15 mouse cellular contexts compared by ENCODE assay signal in the genomic region with DNA sequence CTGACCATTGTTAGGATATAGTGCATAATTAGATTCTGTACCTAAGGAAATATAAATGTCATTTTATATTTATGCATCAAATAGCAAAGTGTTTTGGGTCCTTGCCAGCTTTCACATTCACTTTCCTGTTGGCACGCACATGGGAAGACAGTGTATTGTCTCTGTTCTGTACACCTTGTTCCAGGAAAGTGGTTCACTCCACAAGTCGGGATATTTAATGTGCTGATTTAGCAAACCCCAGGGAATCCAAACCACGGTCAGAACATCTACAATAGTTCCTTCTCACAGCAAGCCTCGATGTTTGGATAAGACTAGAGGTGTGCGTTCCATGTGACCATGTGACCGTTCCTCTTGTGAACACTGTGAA. TPM values are rescaled to one million over a fixed set of nuclear protein-coding genes. Genes with fewer than 3 reads are reported as not detected.
A peak's percentile ranks its signal among the peaks of the same experiment; 100 is the strongest.
DNase-seq lines count a peak whose midpoint lies in the region; ATAC-seq and TF ChIP-seq lines count a peak whose summit lies in the region.
"Had no signal": no experiment of that assay in that cellular context is flagged by ENCODE, and none has a peak within 500 bp of the region (broad histone marks: within the 10 kb centered on the region; RNA-seq: fewer than 3 reads in every experiment).

No protein-coding gene starts in this region.

- DNase-seq in hindbrain, postnatal 0 days (ENCODE audit: low spot score), result no peak
- peak; percentile 48 for DNase-seq in lung, postnatal 10 days
- DNase-seq in stomach, postnatal 0 days (ENCODE audit: low spot score), result no peak
- DNase-seq in adrenal gland, postnatal 10 days, result no peak
- DNase-seq: adrenal gland, adult 8-10 months; cerebellum, postnatal 36 days; right cerebral cortex, postnatal 14 days had no signal

- WGBS in hindbrain, embryonic 13.5 days, result 73% methylated on average over 6 of the region's 6 CpGs
- WGBS in hindbrain, postnatal 0 days, result 47% methylated on average over 6 of the region's 6 CpGs
- 89% methylated on average over 6 of the region's 6 CpGs for WGBS in midbrain, embryonic 12.5 days
- WGBS in midbrain, embryonic 15.5 days, result 77% methylated on average over 6 of the region's 6 CpGs
- WGBS in stomach, postnatal 0 days, result 74% methylated on average over 6 of the region's 6 CpGs

- no peak overlapping the region for H3K4me3 ChIP-seq in hindbrain, embryonic 13.5 days
- no peak overlapping the region for H3K4me3 ChIP-seq in hindbrain, postnatal 0 days (ENCODE audit: low read length)
- H3K4me3 ChIP-seq in midbrain, embryonic 12.5 days, result no peak overlapping the region
- no peak overlapping the region for H3K4me3 ChIP-seq in midbrain, embryonic 15.5 days
- H3K4me3 ChIP-seq in stomach, postnatal 0 days (ENCODE audit: low read depth, low read length), result no peak overlapping the region
- H3K4me3 ChIP-seq: embryonic facial prominence, embryonic 15.5 days; heart, embryonic 13.5 days; limb, embryonic 12.5 days had no signal

- H3K4me2 ChIP-seq in hindbrain, embryonic 13.5 days, result no peak overlapping the region
- no peak overlapping the region for H3K4me2 ChIP-seq in hindbrain, postnatal 0 days (ENCODE audit: low read depth, low read length)
- H3K4me2 ChIP-seq in midbrain, embryonic 12.5 days (replicated peaks), result no peak overlapping the region
- no peak overlapping the region for H3K4me2 ChIP-seq in midbrain, embryonic 15.5 days
- no peak overlapping the region for H3K4me2 ChIP-seq in stomach, postnatal 0 days (replicated peaks; ENCODE audit: low read depth)
- H3K4me2 ChIP-seq: embryonic facial prominence, embryonic 15.5 days; heart, embryonic 13.5 days; limb, embryonic 12.5 days had no signal

- no peaks in the 10 kb centered on the region for H3K9me3 ChIP-seq in hindbrain, embryonic 13.5 days
- H3K9me3 ChIP-seq in hindbrain, postnatal 0 days (ENCODE audit: low read length), result no peaks in the 10 kb centered on the region
- H3K9me3 ChIP-seq in midbrain, embryonic 12.5 days, result no peaks in the 10 kb centered on the region
- H3K9me3 ChIP-seq in midbrain, embryonic 15.5 days, result no peaks in the 10 kb centered on the region
- no peaks in the 10 kb centered on the region for H3K9me3 ChIP-seq in stomach, postnatal 0 days (ENCODE audit: control insufficient read depth, low read length)
- H3K9me3 ChIP-seq: embryonic facial prominence, embryonic 15.5 days; heart, embryonic 13.5 days; limb, embryonic 12.5 days had no signal

- TF ChIP-seq EP300 in stomach, postnatal 0 days (optimal IDR thresholded peaks at IDR 0.05), result no peak

- peaks cover 40% of the 10 kb centered on the region for H3K36me3 ChIP-seq in hindbrain, embryonic 13.5 days
- peaks cover 5% of the 10 kb centered on the region for H3K36me3 ChIP-seq in hindbrain, postnatal 0 days (ENCODE audit: insufficient read depth, low read length)
- peaks cover 48% of the 10 kb centered on the region for H3K36me3 ChIP-seq in midbrain, embryonic 12.5 days
- peaks cover 11% of the 10 kb centered on the region for H3K36me3 ChIP-seq in midbrain, embryonic 15.5 days (replicated peaks)
- no peaks in the 10 kb centered on the region; the same call in none of the 2 replicates for H3K36me3 ChIP-seq in stomach, postnatal 0 days (ENCODE audit: control insufficient read depth, insufficient read depth, low read length)

- H3K27me3 ChIP-seq in hindbrain, embryonic 13.5 days, result no peaks in the 10 kb centered on the region
- H3K27me3 ChIP-seq in hindbrain, postnatal 0 days (ENCODE audit: insufficient read depth, low read length), result no peaks in the 10 kb centered on the region
- no peaks in the 10 kb centered on the region for H3K27me3 ChIP-seq in midbrain, embryonic 12.5 days
- H3K27me3 ChIP-seq in midbrain, embryonic 15.5 days (replicated peaks), result no peaks in the 10 kb centered on the region
- H3K27me3 ChIP-seq in stomach, postnatal 0 days (ENCODE audit: control insufficient read depth, insufficient read depth, low read length), result no peaks in the 10 kb centered on the region
- H3K27me3 ChIP-seq: CH12.LX; embryonic facial prominence, embryonic 15.5 days; heart, embryonic 13.5 days; limb, embryonic 12.5 days had no signal

- H3K4me1 ChIP-seq in hindbrain, embryonic 13.5 days (replicated peaks), result 0 out of 2 replicates have a peak, but pooled peaks cover 5% of the 10 kb centered on the region
- H3K4me1 ChIP-seq in hindbrain, postnatal 0 days (ENCODE audit: insufficient read depth, low read length), result no peaks in the 10 kb centered on the region
- H3K4me1 ChIP-seq in midbrain, embryonic 12.5 days, result peaks cover 4% of the 10 kb centered on the region
- no peaks in the 10 kb centered on the region for H3K4me1 ChIP-seq in midbrain, embryonic 15.5 days
- H3K4me1 ChIP-seq in stomach, postnatal 0 days (replicated peaks; ENCODE audit: control insufficient read depth, insufficient read depth), result no peaks in the 10 kb centered on the region
- H3K4me1 ChIP-seq: embryonic facial prominence, embryonic 15.5 days; heart, embryonic 13.5 days; limb, embryonic 12.5 days had no signal

- no peak overlapping the region for H3K9ac ChIP-seq in hindbrain, embryonic 13.5 days
- no peak overlapping the region for H3K9ac ChIP-seq in hindbrain, postnatal 0 days (replicated peaks; ENCODE audit: low read length)
- no peak overlapping the region for H3K9ac ChIP-seq in midbrain, embryonic 12.5 days (replicated peaks)
- H3K9ac ChIP-seq in midbrain, embryonic 15.5 days, result no peak overlapping the region
- no peak overlapping the region for H3K9ac ChIP-seq in stomach, postnatal 0 days (ENCODE audit: low read length)
- H3K9ac ChIP-seq: embryonic facial prominence, embryonic 15.5 days; heart, embryonic 13.5 days; limb, embryonic 12.5 days had no signal

- peak overlapping the region; percentile 3; the same call in 1 of the 2 replicates for H3K27ac ChIP-seq in hindbrain, embryonic 13.5 days
- no peak overlapping the region for H3K27ac ChIP-seq in hindbrain, postnatal 0 days
- H3K27ac ChIP-seq in midbrain, embryonic 12.5 days (replicated peaks), result no peak overlapping the region
- H3K27ac ChIP-seq in midbrain, embryonic 15.5 days, result no peak overlapping the region
- no peak overlapping the region for H3K27ac ChIP-seq in stomach, postnatal 0 days (replicated peaks)
- H3K27ac ChIP-seq: embryonic facial prominence, embryonic 15.5 days; heart, embryonic 13.5 days; limb, embryonic 12.5 days had no signal

- TF ChIP-seq CTCF in hindbrain, postnatal 0 days (IDR thresholded peaks at IDR 0.05; ENCODE audit: low read depth), result no peak
- no peak for TF ChIP-seq CTCF in stomach, postnatal 0 days (IDR thresholded peaks at IDR 0.05; ENCODE audit: low read depth)

- peak; percentile 32; the same call in 1 of the 2 replicates for ATAC-seq in hindbrain, embryonic 13.5 days (ENCODE audit: low FRiP score)
- ATAC-seq in hindbrain, postnatal 0 days, result no peak
- ATAC-seq in midbrain, embryonic 12.5 days (ENCODE audit: low FRiP score, low read depth), result 0 out of 2 replicates have a peak, but pooled peaks have one; percentile 8
- ATAC-seq in midbrain, embryonic 15.5 days (replicated peaks), result no peak; the same call in 1 of the 2 replicates
- peak; percentile 40 for ATAC-seq in stomach, postnatal 0 days (ENCODE audit: low FRiP score, low TSS enrichment)
- ATAC-seq: intestine, postnatal 0 days had no signal

RNA-seq across cellular contexts. Expression of a gene that starts 7.7 kb away (rescaled TPM):
- 445 and 471 TPM in 2 replicates for polyA plus RNA-seq in hindbrain, embryonic 13.5 days (2015; fragmentation: Nextera tagmentation; extraction: Ambion mirVana)
- total RNA-seq in hindbrain, postnatal 0 days (2014; rRNA removed), result 340 and 423 TPM in 2 replicates
- 697 and 742 TPM in 2 replicates for polyA plus RNA-seq in hindbrain, postnatal 0 days (2015; fragmentation: Nextera tagmentation; extraction: Ambion mirVana)
- 344 and 345 TPM in 2 replicates for polyA plus RNA-seq in midbrain, embryonic 12.5 days (2016; fragmentation: Nextera tagmentation; extraction: Ambion mirVana)
- 377 and 384 TPM in 2 replicates for polyA plus RNA-seq in midbrain, embryonic 15.5 days (2015; fragmentation: Nextera tagmentation; extraction: Ambion mirVana)
- 415 and 439 TPM in 2 replicates for polyA plus RNA-seq in stomach, postnatal 0 days (2015; fragmentation: Nextera tagmentation; extraction: Ambion mirVana)
- 100 to 1,000 TPM; 603 to 657 TPM for total RNA-seq in adrenal gland, postnatal 10 days (2021)

RNA-seq across cellular contexts. Expression of a gene that starts 20.7 kb away (rescaled TPM):
- polyA plus RNA-seq in hindbrain, embryonic 13.5 days (2015; fragmentation: Nextera tagmentation; extraction: Ambion mirVana), result 16.5 and 17.4 TPM in 2 replicates
- total RNA-seq in hindbrain, postnatal 0 days (2014; rRNA removed), result 5.2 and 6.0 TPM in 2 replicates
- polyA plus RNA-seq in hindbrain, postnatal 0 days (2015; fragmentation: Nextera tagmentation; extraction: Ambion mirVana), result 11.4 and 11.8 TPM in 2 replicates
- polyA plus RNA-seq in midbrain, embryonic 12.5 days (2016; fragmentation: Nextera tagmentation; extraction: Ambion mirVana), result 29.8 and 31.1 TPM in 2 replicates
- 12.9 and 14.2 TPM in 2 replicates for polyA plus RNA-seq in midbrain, embryonic 15.5 days (2015; fragmentation: Nextera tagmentation; extraction: Ambion mirVana)
- polyA plus RNA-seq in stomach, postnatal 0 days (2015; fragmentation: Nextera tagmentation; extraction: Ambion mirVana), result 14.6 and 15.3 TPM in 2 replicates
- total RNA-seq in adrenal gland, postnatal 10 days (2021), result 10 to 100 TPM; 13.2 to 13.8 TPM

RNA-seq across cellular contexts. Expression of a gene that starts 25.5 kb away (rescaled TPM):
- polyA plus RNA-seq in hindbrain, embryonic 13.5 days (2015; fragmentation: Nextera tagmentation; extraction: Ambion mirVana), result 1.8 and 2.6 TPM in 2 replicates
- total RNA-seq in hindbrain, postnatal 0 days (2014; rRNA removed), result 5.2 and 6.4 TPM in 2 replicates
- 6.3 and 7.7 TPM in 2 replicates for polyA plus RNA-seq in hindbrain, postnatal 0 days (2015; fragmentation: Nextera tagmentation; extraction: Ambion mirVana)
- polyA plus RNA-seq in midbrain, embryonic 12.5 days (2016; fragmentation: Nextera tagmentation; extraction: Ambion mirVana), result 0.37 and 0.65 TPM in 2 replicates
- polyA plus RNA-seq in midbrain, embryonic 15.5 days (2015; fragmentation: Nextera tagmentation; extraction: Ambion mirVana), result 1.7 and 1.9 TPM in 2 replicates
- polyA plus RNA-seq in stomach, postnatal 0 days (2015; fragmentation: Nextera tagmentation; extraction: Ambion mirVana), result 1.4 and 1.5 TPM in 2 replicates
- total RNA-seq in adrenal gland, postnatal 10 days (2021), result 100 to 1,000 TPM; 444 to 455 TPM
- total RNA-seq: CH12.LX had no signal

RNA-seq across cellular contexts. Expression of a gene that starts 59.1 kb away (rescaled TPM):
- 1.1 and 1.5 TPM in 2 replicates for polyA plus RNA-seq in hindbrain, embryonic 13.5 days (2015; fragmentation: Nextera tagmentation; extraction: Ambion mirVana)
- total RNA-seq in hindbrain, postnatal 0 days (2014; rRNA removed), result 0.68 and 1.5 TPM in 2 replicates
- 2.6 and 3.1 TPM in 2 replicates for polyA plus RNA-seq in hindbrain, postnatal 0 days (2015; fragmentation: Nextera tagmentation; extraction: Ambion mirVana)
- polyA plus RNA-seq in midbrain, embryonic 12.5 days (2016; fragmentation: Nextera tagmentation; extraction: Ambion mirVana), result 0.96 and 1.4 TPM in 2 replicates
- 1.1 and 1.2 TPM in 2 replicates for polyA plus RNA-seq in midbrain, embryonic 15.5 days (2015; fragmentation: Nextera tagmentation; extraction: Ambion mirVana)
- polyA plus RNA-seq in stomach, postnatal 0 days (2015; fragmentation: Nextera tagmentation; extraction: Ambion mirVana), result 32.4 and 33.2 TPM in 2 replicates
- 1 to 10 TPM; 2.0 to 3.1 TPM for total RNA-seq in adrenal gland, postnatal 10 days (2021)

RNA-seq across cellular contexts. Expression of a gene that starts 59.9 kb away (rescaled TPM):
- polyA plus RNA-seq in hindbrain, embryonic 13.5 days (2015; fragmentation: Nextera tagmentation; extraction: Ambion mirVana), result 7.6 and 7.9 TPM in 2 replicates
- 5.2 and 8.4 TPM in 2 replicates for total RNA-seq in hindbrain, postnatal 0 days (2014; rRNA removed)
- 3.2 and 3.4 TPM in 2 replicates for polyA plus RNA-seq in hindbrain, postnatal 0 days (2015; fragmentation: Nextera tagmentation; extraction: Ambion mirVana)
- 5.1 and 7.1 TPM in 2 replicates for polyA plus RNA-seq in midbrain, embryonic 12.5 days (2016; fragmentation: Nextera tagmentation; extraction: Ambion mirVana)
- 8.1 and 8.3 TPM in 2 replicates for polyA plus RNA-seq in midbrain, embryonic 15.5 days (2015; fragmentation: Nextera tagmentation; extraction: Ambion mirVana)
- 2.0 TPM in 2 replicates for polyA plus RNA-seq in stomach, postnatal 0 days (2015; fragmentation: Nextera tagmentation; extraction: Ambion mirVana)
- total RNA-seq in adrenal gland, postnatal 10 days (2021), result 1 to 10 TPM; 4.0 to 5.4 TPM

Comparison
In these comparisons a context has a peak if more than half of its experiments do, and no peak if none do; other contexts are left out.
1. ATAC-seq: peak in hindbrain, embryonic 13.5 days (single experiment), midbrain, embryonic 12.5 days (single experiment) and stomach, postnatal 0 days (single experiment); none in hindbrain, postnatal 0 days (single experiment) and midbrain, embryonic 15.5 days (single experiment).